ENCODE assay signal across 19 mouse cellular contexts in genomic region chr13:53473991-53474390, GRCm38 (mm10). TPM values are rescaled to one million over a fixed set of nuclear protein-coding genes. Genes with fewer than 3 reads are reported as not detected.
"Had no signal": no experiment of that assay in that cellular context is flagged by ENCODE, and none has a peak within 500 bp of the region (broad histone marks: within the 10 kb centered on the region; RNA-seq: fewer than 3 reads in every experiment).

No protein-coding gene starts in this region.

- H3K9me3 ChIP-seq: limb, embryonic 15.5 days; midbrain, embryonic 13.5 days; neural tube, embryonic 13.5 days had no signal

- H3K4me3 ChIP-seq: layer of hippocampus, adult 2 months; limb, embryonic 15.5 days; midbrain, embryonic 13.5 days; neural tube, embryonic 13.5 days had no signal

- H3K4me2 ChIP-seq: limb, embryonic 15.5 days; liver, embryonic 11.5 days; lung, embryonic 14.5 days; midbrain, embryonic 13.5 days; neural tube, embryonic 13.5 days had no signal

- H3K9ac ChIP-seq: limb, embryonic 15.5 days; liver, embryonic 14.5 days; liver, postnatal 0 days; lung, embryonic 14.5 days; midbrain, embryonic 13.5 days; neural tube, embryonic 13.5 days had no signal

- DNase-seq: kidney, adult 2 months; kidney, postnatal 25 days; layer of hippocampus, adult 9-11 months; liver, postnatal 0 days; lung, embryonic 14.5 days; right cerebral cortex, postnatal 4 days; thymus, postnatal 25 days had no signal

- ATAC-seq: intestine, postnatal 0 days; liver, postnatal 0 days; lung, postnatal 0 days; midbrain, embryonic 13.5 days had no signal

- H3K36me3 ChIP-seq: limb, embryonic 15.5 days; midbrain, embryonic 13.5 days; neural tube, embryonic 13.5 days had no signal

- H3K27ac ChIP-seq: kidney, postnatal 0 days; layer of hippocampus, adult 2 months; limb, embryonic 15.5 days; liver, embryonic 14.5 days; macrophage; midbrain, embryonic 13.5 days; neural tube, embryonic 13.5 days; stomach, postnatal 0 days had no signal

RNA-seq across cellular contexts. Expression of gene Msx2, which starts 1.1 kb away (rescaled TPM):
- polyA plus RNA-seq: intestine, postnatal 0 days; large intestine, adult 2 months; liver, postnatal 0 days; macrophage had no signal
